ENCODE assay signal across 23 mouse cellular contexts in genomic region chr9:29472226-29472625, GRCm38 (mm10).
DNase-seq lines count a peak whose midpoint lies in the region; ATAC-seq lines count a peak whose summit lies in the region.
"Had no signal": no experiment of that assay in that cellular context is flagged by ENCODE, and none has a peak within 500 bp of the region (broad histone marks: within the 10 kb centered on the region; RNA-seq: fewer than 3 reads in every experiment).

No protein-coding gene starts in this region.

- no peak for ATAC-seq in megakaryocyte, adult 5-6 weeks (ENCODE audit: poor library complexity, severe bottlenecking)
- ATAC-seq: activated CD4-positive, CD25-positive, alpha-beta regulatory T cell, adult 4 months; CD4-positive, CD25-positive, alpha-beta regulatory T cell, adult 4 months; forebrain, postnatal 0 days; intestine, embryonic 15.5 days; Patski had no signal

- intact Hi-C loops in left cerebral cortex, postnatal 14 days (cut with DNase I) = loop anchor here (5.0 kb wide), 1 partner anchor 45 kb away; no protein-coding TSS in a partner anchor

- DNase-seq in cerebellum, adult 18-20 months = peak; percentile 34 to 39
- no peak for DNase-seq in cerebellum, postnatal 14 days
- peak; percentile 16 to 55 for DNase-seq in layer of hippocampus, adult 18-20 months (ENCODE audit: low spot score in 2 of 2)
- no peak for DNase-seq in layer of hippocampus, postnatal 14 days (ENCODE audit: low spot score in 2 of 2)
- DNase-seq in brain, adult 2 months (ENCODE audit: low read depth, low spot score) = peak; percentile 84
- peak; percentile 53 to 54 for DNase-seq in left cerebral cortex, postnatal 14 days (ENCODE audit: low spot score in 2 of 2)
- no peak for DNase-seq in kidney, postnatal 10 days
- DNase-seq: adrenal gland, postnatal 14 days; cerebellum, postnatal 10 days; embryo, embryonic 11 days; forebrain, postnatal 0 days; gastrocnemius, postnatal 14 days; heart, adult 2 months; heart, postnatal 4 days; kidney, postnatal 4 days; liver, embryonic 13.5 days; lung, embryonic 14.5 days; lung, postnatal 36 days had no signal

Comparison
In these comparisons a context has a peak if more than half of its experiments do, and no peak if none do; other contexts are left out.
1. DNase-seq: peak in cerebellum, adult 18-20 months (2 of 2), layer of hippocampus, adult 18-20 months (2 of 2), brain, adult 2 months (single experiment) and left cerebral cortex, postnatal 14 days (2 of 2); none in cerebellum, postnatal 14 days (0 of 2), layer of hippocampus, postnatal 14 days (0 of 2) and kidney, postnatal 10 days (single experiment).